Mouse (Mus musculus): ENCODE measurements at regions not wholly inside any gene's neighbourhood (a gene's known extent, or its start where the extent isn't known, plus 50 kb on each side); places are given as distances from the start of the nearest gene placed in this dataset.

GRCm38 (mm10) chr12:56242803-56243202 is 102.9 kb downstream of the Mbip start:
- TF ChIP-seq POLR2A (IDR thresholded peaks at IDR 0.05; ENCODE audit: low read depth, low read length) (no peak), CTCF (IDR thresholded peaks at IDR 0.05; ENCODE audit: borderline replicate concordance, insufficient read depth, low read length) (no peak)

Measured in embryonic fibroblast, embryonic 13.5 days (primary cell).